Mouse (Mus musculus) midbrain, embryonic 13.5 days (tissue): Measurements from ENCODE around the gene Tent5c. TPM values are rescaled to one million over a fixed set of nuclear protein-coding genes. Genes with fewer than 3 reads are reported as not detected.
"Not testable (repeated sequence)": the region's sequence is repeated elsewhere in the genome, so short reads cannot be mapped to it uniquely, and the experiment has no call there.

Experiments used
- ATAC-seq: fragments of 200-750 bp; cut with Nextera tagmentation; 2 replicates; pipeline ENCODE4 v1.8.0; 2017; ENCODE audit warnings: mild to moderate bottlenecking, moderate TSS enrichment, moderate library complexity
- H3K27ac ChIP-seq: fragments of 300-500 bp; sonication (generic); 2 replicates; pipeline ENCODE4 v1.5.1; 2015; ENCODE audit warnings: inconsistent platforms, mild to moderate bottlenecking, moderate library complexity
- H3K27me3 ChIP-seq: fragments of 300-500 bp; sonication (generic); 2 replicates; pipeline ENCODE4 v1.6.1; 2015; ENCODE audit warnings: mild to moderate bottlenecking, inconsistent platforms
- H3K36me3 ChIP-seq: fragments of 300-500 bp; sonication (generic); 2 replicates; pipeline ENCODE4 v1.6.1; 2015; ENCODE audit warnings: mild to moderate bottlenecking, inconsistent platforms
- H3K4me1 ChIP-seq: fragments of 300-500 bp; sonication (generic); replicated peaks from 2 replicates; pipeline ENCODE4 v1.6.1; 2015; ENCODE audit warnings: inconsistent platforms
- H3K4me2 ChIP-seq: fragments of 300-500 bp; sonication (generic); replicated peaks from 2 replicates; pipeline ENCODE4 v1.6.1; 2015; ENCODE audit warnings: moderate library complexity, mild to moderate bottlenecking, inconsistent platforms
- H3K4me3 ChIP-seq: fragments of 300-500 bp; sonication (generic); replicated peaks from 2 replicates; pipeline ENCODE4 v1.5.1; 2015; ENCODE audit warnings: mild to moderate bottlenecking, inconsistent platforms
- H3K9ac ChIP-seq: fragments of 300-500 bp; sonication (generic); replicated peaks from 2 replicates; pipeline ENCODE4 v1.6.1; 2015; ENCODE audit warnings: mild to moderate bottlenecking, inconsistent platforms
- H3K9me3 ChIP-seq: fragments of 300-500 bp; sonication (generic); 2 replicates; pipeline ENCODE4 v1.6.1; 2016; ENCODE audit warnings: mild to moderate bottlenecking, inconsistent platforms
- WGBS: fragments of 180-500 bp; shearing (Covaris S2); methylation state at CpG from one replicate; pipeline ENCODE4 v1.1.7; 2015; 5-methylcytosine and 5-hydroxymethylcytosine counted together
- polyA plus RNA-seq: library from polyadenylated mRNA; unstranded; fragments of >200 nt; fragmentation: Nextera tagmentation; extraction: Ambion mirVana; gene quantifications from 2 replicates; pipeline ENCODE4 v1.2.1, GENCODE M21; 2015

Tent5c gene
- polyA plus RNA-seq, 1 experiment from 2014 or later, result 4.8 TPM

GRCm38 (mm10) chr3:100430101-100430500, 59.0 kb downstream of the Tent5c start:
- Histone ChIP-seq H3K4me3 (no peak overlapping the region), H3K36me3 (no peaks in the 10 kb centered on the region), H3K9ac (no peak overlapping the region), H3K27ac (no peak overlapping the region), H3K9me3 (no peaks in the 10 kb centered on the region), H3K4me2 (no peak overlapping the region), H3K27me3 (no peaks in the 10 kb centered on the region), H3K4me1 (no peaks in the 10 kb centered on the region)
- 93% methylated on average over 5 of the region's 5 CpGs for WGBS
- ATAC-seq, result no peak

- Histone ChIP-seq H3K36me3 (no peaks in the 10 kb centered on the region), H3K27ac (no peak overlapping the region), H3K9ac (no peak overlapping the region), H3K27me3 (no peaks in the 10 kb centered on the region), H3K4me2 (no peak overlapping the region), H3K9me3 (no peaks in the 10 kb centered on the region), H3K4me1 (no peaks in the 10 kb centered on the region), H3K4me3 (no peak overlapping the region)
- WGBS, result 68% methylated on average over 4 of the region's 4 CpGs
- no peak for ATAC-seq
These were observed 59.5 kb downstream of the Tent5c start for GRCm38 (mm10) chr3:100429667-100430066.

GRCm38 (mm10) chr3:100427548-100427947, 61.6 kb downstream of the Tent5c start:
- no peak overlapping the region for H3K9ac ChIP-seq

GRCm38 (mm10) chr3:100422392-100423167, 66.5 kb downstream of the Tent5c start:
- Histone ChIP-seq H3K9ac (no peak overlapping the region), H3K27ac (no peak overlapping the region), H3K4me2 (no peak overlapping the region), H3K36me3 (no peaks in the 10 kb centered on the region), H3K9me3 (no peaks in the 10 kb centered on the region), H3K4me3 (no peak overlapping the region), H3K4me1 (0 out of 2 replicates have a peak, but pooled peaks cover 2% of the 10 kb centered on the region), H3K27me3 (no peaks in the 10 kb centered on the region)
- ATAC-seq, result peak; percentile 35; the same call in 1 of the 2 replicates
- 70% methylated on average over 10 of the region's 10 CpGs for WGBS

More at GRCm38 (mm10) chr3:100427548-100427947, 61.6 kb downstream of the Tent5c start:
- no peaks in the 10 kb centered on the region for H3K27me3 ChIP-seq
- H3K36me3 ChIP-seq, result no peaks in the 10 kb centered on the region
- H3K4me2 ChIP-seq, result no peak overlapping the region
- H3K4me1 ChIP-seq, result no peaks in the 10 kb centered on the region
- no peak for ATAC-seq
- H3K9me3 ChIP-seq, result no peaks in the 10 kb centered on the region
- WGBS, result 67% methylated on average over 6 of the region's 6 CpGs
- no peak overlapping the region for H3K4me3 ChIP-seq
- no peak overlapping the region for H3K27ac ChIP-seq

GRCm38 (mm10) chr3:100421354-100421753, 67.8 kb downstream of the Tent5c start:
- Histone ChIP-seq H3K27ac (no peak overlapping the region), H3K4me3 (no peak overlapping the region), H3K36me3 (no peaks in the 10 kb centered on the region), H3K27me3 (no peaks in the 10 kb centered on the region), H3K9me3 (no peaks in the 10 kb centered on the region), H3K4me1 (peaks cover 7% of the 10 kb centered on the region; the same call in 1 of the 2 replicates), H3K4me2 (no peak overlapping the region), H3K9ac (no peak overlapping the region)
- no peak for ATAC-seq
- WGBS, result 89% methylated on average over 6 of the region's 6 CpGs

GRCm38 (mm10) chr3:100420691-100421056, 68.5 kb downstream of the Tent5c start:
- peaks cover 7% of the 10 kb centered on the region; the same call in 1 of the 2 replicates for H3K4me1 ChIP-seq
- H3K9me3 ChIP-seq, result no peaks in the 10 kb centered on the region
- no peaks in the 10 kb centered on the region for H3K36me3 ChIP-seq
- no peak overlapping the region for H3K9ac ChIP-seq
- 64% methylated on average over 5 of the region's 5 CpGs for WGBS
- no peak overlapping the region for H3K4me3 ChIP-seq
- no peak overlapping the region for H3K27ac ChIP-seq
- no peak overlapping the region for H3K4me2 ChIP-seq
- no peak for ATAC-seq
- no peaks in the 10 kb centered on the region for H3K27me3 ChIP-seq

- Histone ChIP-seq H3K36me3 (no peaks in the 10 kb centered on the region), H3K9me3 (no peaks in the 10 kb centered on the region)
- 84% methylated on average over 10 of the region's 10 CpGs for WGBS
These were observed 69.0 kb downstream of the Tent5c start for GRCm38 (mm10) chr3:100419962-100420690.

GRCm38 (mm10) chr3:100418387-100418786, 70.7 kb downstream of the Tent5c start:
- Histone ChIP-seq H3K9me3 (no peaks in the 10 kb centered on the region), H3K36me3 (no peaks in the 10 kb centered on the region), H3K27me3 (no peaks in the 10 kb centered on the region), H3K9ac (no peak overlapping the region), H3K4me2 (no peak overlapping the region), H3K4me3 (no peak overlapping the region), H3K27ac (no peak overlapping the region), H3K4me1 (peaks cover 7% of the 10 kb centered on the region; the same call in 1 of the 2 replicates)
- 81% methylated on average over 1 of the region's 1 CpGs for WGBS
- no peak for ATAC-seq

More at GRCm38 (mm10) chr3:100419962-100420690, 69.0 kb downstream of the Tent5c start:
- no peaks in the 10 kb centered on the region for H3K27me3 ChIP-seq
- H3K4me1 ChIP-seq, result peaks cover 7% of the 10 kb centered on the region; the same call in 1 of the 2 replicates
- H3K9ac ChIP-seq, result no peak overlapping the region
- no peak overlapping the region for H3K4me2 ChIP-seq
- no peak overlapping the region for H3K27ac ChIP-seq
- no peak overlapping the region for H3K4me3 ChIP-seq
- ATAC-seq, result no peak

- no peak overlapping the region for H3K27ac ChIP-seq
- H3K4me1 ChIP-seq, result peaks cover 7% of the 10 kb centered on the region; the same call in 1 of the 2 replicates
- H3K9ac ChIP-seq, result no peak overlapping the region
- 4% methylated on average over 10 of the region's 10 CpGs for WGBS
- no peaks in the 10 kb centered on the region for H3K36me3 ChIP-seq
- peak overlapping the region; percentile 36 for H3K4me2 ChIP-seq
- H3K4me3 ChIP-seq, result 0 out of 2 replicates have a peak overlapping the region, but pooled peaks have one; percentile 10
- no peaks in the 10 kb centered on the region for H3K27me3 ChIP-seq
- no peaks in the 10 kb centered on the region for H3K9me3 ChIP-seq
- peak; percentile 59 for ATAC-seq
These were observed 71.3 kb downstream of the Tent5c start for GRCm38 (mm10) chr3:100417772-100418311.

GRCm38 (mm10) chr3:100415671-100416070, 73.5 kb downstream of the Tent5c start:
- no peak overlapping the region for H3K4me2 ChIP-seq
- no peak overlapping the region for H3K27ac ChIP-seq
- no peaks in the 10 kb centered on the region for H3K9me3 ChIP-seq
- H3K27me3 ChIP-seq, result no peaks in the 10 kb centered on the region
- no peaks in the 10 kb centered on the region for H3K36me3 ChIP-seq
- no peak for ATAC-seq
- H3K4me1 ChIP-seq, result peaks cover 7% of the 10 kb centered on the region; the same call in 1 of the 2 replicates
- H3K9ac ChIP-seq, result no peak overlapping the region
- WGBS, result 81% methylated on average over 5 of the region's 5 CpGs
- no peak overlapping the region for H3K4me3 ChIP-seq

- H3K4me1 ChIP-seq, H3K27ac ChIP-seq, H3K9me3 ChIP-seq, H3K27me3 ChIP-seq, H3K9ac ChIP-seq, H3K4me2 ChIP-seq, ATAC-seq, H3K4me3 ChIP-seq, H3K36me3 ChIP-seq: not testable (repeated sequence)
- WGBS, result 96% methylated on average over 3 of the region's 3 CpGs
These were observed 75.5 kb downstream of the Tent5c start for GRCm38 (mm10) chr3:100413586-100413985.

- Histone ChIP-seq H3K4me3 (no peak overlapping the region), H3K36me3 (no peaks in the 10 kb centered on the region), H3K27ac (no peak overlapping the region), H3K9ac (no peak overlapping the region), H3K4me2 (no peak overlapping the region), H3K4me1 (no peaks in the 10 kb centered on the region), H3K27me3 (no peaks in the 10 kb centered on the region), H3K9me3 (no peaks in the 10 kb centered on the region)
- ATAC-seq, result no peak
- WGBS, result 91% methylated on average over 7 of the region's 7 CpGs
These were observed 77.2 kb downstream of the Tent5c start for GRCm38 (mm10) chr3:100411945-100412344.
